Mouse (Mus musculus): Measurements from ENCODE around the gene 1700056E22Rik.
A peak's percentile ranks its signal among the peaks of the same experiment; 100 is the strongest.

The 1700056E22Rik gene

DNA sequence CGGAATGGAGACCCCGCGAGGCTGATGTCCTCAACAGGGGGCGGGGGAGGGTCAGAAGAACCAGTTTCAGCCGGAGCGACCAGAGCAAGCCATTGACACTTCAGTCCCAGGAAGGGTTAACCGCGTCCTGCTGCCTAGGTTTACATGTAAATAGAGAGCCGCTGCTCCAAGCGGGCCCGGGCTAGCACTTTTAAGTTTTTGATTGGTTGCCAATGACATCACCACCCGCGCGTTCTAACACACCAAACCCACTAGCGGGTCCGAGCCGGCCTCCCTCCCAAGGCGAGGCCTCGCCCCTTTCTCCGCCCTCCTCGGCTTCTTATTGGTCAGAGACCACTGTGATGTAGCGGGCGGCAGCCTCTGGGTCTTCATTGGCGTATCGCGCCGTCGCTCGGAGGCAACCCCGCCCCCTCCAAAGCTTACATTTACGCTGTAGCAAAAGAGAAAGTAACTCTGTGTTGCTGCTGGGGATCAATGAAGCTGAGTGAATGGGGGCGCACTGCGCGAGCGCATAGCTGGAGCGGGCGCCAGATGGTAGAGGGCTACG lies at the start of gene 1700056E22Rik:
1700056E22Rik (minus strand) TSS at position 291 of the 547 bp plus-strand sequence.
- DNase-seq (ENCODE audit: low read depth, low spot score), result peak; percentile 100

DNA sequence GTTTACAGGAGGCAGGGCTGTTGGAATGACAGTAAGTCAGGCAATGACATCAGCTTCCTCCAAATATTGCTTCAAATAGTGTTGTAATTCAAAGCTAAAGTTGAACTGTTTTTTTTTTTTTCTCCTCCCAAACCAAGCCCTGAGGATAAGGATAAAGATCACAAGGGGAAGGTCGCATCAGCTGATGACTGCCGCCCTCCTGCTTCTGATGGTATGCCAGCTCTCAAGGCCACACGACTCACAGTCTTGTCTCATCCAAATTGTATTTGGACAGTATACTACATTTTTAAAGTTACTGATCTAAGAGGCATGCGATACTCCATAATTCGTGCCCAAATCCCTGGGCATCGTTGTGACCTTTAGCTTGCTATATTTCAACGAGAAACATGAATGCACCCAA lies 49.1 kb upstream of the 1700056E22Rik start:
- no peak for DNase-seq (ENCODE audit: low read depth, low spot score)

DNA sequence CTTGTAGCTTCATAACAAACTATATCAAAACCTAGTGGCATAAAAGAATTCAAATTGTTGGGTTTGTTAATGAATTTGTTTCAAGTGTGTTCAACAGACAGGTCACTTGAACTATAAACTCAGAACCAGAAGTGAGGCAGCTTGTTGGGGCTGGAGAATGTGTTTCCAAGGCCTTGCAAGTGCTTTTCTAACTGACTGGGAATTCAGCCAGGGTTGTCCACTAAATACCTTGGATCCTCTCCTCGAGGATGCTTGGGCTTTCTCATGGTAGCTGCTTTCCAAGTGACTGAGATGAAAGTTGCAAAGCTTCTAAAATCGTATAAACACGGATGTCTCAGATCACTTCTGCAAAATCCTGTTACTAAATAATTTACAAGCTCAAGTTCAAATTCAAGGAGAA lies 48.6 kb upstream of the 1700056E22Rik start:
- DNase-seq (ENCODE audit: low read depth, low spot score), result no peak

DNA sequence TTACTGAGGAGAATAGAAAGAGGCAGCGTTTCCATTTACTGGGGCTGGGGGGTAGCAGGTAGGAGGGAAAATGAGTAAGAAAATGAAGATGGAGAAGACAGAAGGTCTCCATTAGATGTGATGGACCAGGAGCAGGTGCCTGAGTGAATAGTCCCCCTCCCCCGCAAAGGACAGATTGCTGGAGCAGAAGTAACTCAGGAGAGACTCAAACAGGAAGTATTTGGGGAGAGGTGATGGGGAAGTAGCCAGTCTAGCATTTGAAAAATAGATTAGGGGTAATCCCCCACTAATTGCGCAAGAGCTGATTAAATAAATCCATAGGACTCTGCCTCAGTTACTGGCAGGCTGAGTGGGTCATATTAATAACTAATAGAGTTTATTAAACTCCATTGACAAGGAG lies 45.2 kb upstream of the 1700056E22Rik start:
- peak; percentile 54 for DNase-seq (ENCODE audit: low read depth, low spot score)

DNA sequence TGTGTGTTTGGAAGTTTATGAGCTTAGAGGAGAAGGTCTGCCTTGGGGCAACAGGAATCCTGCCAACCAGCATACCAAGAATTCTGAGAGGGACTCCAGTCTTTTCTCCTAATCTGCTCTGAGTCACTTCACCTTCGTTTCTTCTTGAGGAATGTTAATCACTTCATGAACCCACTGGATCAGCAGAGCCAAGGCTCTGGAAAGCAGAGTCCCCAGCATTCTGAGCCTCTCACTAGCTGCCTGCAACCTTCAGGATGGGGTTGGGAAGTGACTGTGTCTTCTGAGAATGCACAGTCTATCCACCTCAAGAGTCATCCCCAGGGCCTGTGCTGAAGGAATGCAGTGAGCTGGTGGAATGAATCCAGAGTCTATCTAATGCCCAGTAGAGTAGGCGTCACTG lies 42.7 kb upstream of the 1700056E22Rik start:
- DNase-seq (ENCODE audit: low read depth, low spot score), result no peak

DNA sequence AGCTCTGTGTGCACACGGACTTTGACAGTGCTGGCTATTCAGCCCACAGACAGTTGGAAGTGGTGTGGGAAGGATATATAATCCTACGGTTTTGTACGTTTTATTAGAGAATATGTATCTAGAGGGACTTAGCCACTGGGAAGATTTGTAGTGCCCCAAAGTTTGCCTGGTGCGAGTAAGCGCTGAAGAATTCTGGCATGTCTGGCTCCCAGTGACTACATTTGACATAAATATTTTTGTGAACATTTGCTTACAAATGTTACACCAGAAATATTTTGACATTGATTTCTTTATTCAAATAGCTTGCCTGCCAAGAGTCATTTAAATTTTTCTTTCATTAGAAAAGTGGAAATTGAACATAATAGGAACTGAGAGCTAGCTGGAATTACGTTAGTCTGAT lies 42.0 kb upstream of the 1700056E22Rik start:
- DNase-seq (ENCODE audit: low read depth, low spot score), result no peak

DNA sequence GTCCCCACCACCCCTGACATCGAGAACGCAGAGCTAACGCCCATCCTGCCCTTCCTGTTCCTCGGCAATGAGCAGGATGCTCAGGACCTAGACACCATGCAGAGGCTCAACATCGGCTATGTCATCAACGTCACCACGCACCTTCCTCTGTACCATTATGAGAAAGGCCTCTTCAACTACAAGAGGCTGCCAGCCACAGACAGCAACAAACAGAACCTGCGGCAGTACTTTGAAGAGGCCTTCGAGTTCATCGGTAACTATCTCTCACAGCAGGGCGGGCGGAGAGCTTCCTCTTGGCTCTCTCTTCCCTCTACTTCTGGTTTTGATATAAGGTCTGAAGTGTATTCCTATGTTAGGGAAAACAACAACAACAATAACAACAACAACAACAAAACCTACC lies 34.9 kb upstream of the 1700056E22Rik start:
- DNase-seq (ENCODE audit: low read depth, low spot score), result no peak

DNA sequence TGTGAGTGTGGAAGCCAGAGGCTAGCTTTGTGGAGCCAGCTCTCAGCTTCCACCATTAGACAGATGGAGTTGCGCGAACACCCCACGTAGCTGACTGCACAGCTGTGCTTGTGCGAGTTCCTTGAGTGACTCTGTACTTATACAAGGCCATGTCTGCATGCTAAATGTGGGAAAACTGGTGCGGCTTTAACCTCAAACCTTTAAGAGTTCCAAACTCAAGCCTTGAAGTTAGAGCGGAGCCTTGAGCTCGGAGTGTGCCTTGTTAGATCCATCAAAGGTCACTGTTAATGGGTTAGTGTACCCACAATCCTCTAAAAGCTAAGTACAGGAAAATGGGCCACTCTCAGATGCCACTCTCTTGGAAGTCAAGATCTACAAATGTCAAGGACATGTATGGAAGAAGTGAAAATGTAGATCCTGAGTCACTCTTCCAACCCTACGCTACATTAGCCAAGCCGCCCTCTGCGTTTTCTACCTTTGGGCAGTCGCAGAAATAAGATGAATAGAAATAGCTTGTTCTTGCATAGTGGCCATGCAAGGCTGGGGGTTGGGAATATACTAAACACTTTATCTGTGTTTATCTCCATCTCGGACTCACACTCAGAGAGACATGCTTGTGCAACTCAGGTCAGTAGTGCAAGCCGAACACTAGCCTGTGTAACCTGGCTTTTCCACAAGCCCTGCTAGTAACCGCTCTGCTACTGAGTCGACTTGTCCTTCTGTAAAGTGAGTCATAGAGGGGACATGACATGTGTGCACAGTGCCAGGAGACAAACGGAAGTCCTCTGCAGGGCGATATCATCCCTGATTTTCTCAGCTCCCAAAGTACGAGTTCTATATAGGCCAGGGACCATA lies 33.8 kb upstream of the 1700056E22Rik start:
- DNase-seq (ENCODE audit: low read depth, low spot score), result no peak

DNA sequence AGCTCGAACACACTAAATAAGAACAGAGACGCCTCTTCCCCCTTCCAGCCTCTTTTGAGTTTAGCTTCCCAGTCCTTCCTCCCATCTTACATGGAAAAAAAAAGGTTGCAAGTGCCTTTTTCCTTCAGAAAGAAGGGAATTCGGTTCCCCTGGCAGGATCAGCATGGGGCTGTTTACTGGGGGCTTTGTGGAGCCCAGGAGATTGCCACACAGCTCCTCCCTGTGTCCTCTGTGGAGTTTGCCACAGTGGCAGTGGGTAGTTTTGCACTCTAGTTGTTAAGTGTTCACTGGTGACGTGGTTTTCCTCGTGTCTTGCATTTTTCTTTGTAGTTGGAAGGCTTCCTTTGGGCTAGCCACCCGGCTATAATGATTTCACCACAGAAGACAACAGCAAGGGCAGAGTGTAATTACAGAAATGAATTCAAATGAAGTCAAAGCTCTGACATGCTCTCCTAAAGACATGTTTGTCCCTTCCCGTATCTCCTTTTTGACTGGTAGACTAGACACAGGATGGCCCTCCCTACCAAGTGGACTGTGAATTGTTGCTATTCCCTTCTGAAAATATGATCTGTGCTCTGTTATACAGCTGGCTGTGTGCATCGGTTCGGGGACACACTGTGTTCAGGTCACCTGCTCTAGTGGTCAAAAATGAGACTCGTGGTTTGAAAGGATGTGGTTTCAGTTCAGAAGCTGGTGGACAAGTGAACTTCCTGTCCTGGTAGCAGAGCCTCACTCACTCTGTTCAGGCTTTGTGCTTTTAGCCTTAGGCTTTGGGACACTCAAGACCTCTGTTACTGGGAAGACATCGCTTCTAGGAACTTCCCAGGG lies 32.6 kb upstream of the 1700056E22Rik start:
- DNase-seq (ENCODE audit: low read depth, low spot score), result peak; percentile 20

DNA sequence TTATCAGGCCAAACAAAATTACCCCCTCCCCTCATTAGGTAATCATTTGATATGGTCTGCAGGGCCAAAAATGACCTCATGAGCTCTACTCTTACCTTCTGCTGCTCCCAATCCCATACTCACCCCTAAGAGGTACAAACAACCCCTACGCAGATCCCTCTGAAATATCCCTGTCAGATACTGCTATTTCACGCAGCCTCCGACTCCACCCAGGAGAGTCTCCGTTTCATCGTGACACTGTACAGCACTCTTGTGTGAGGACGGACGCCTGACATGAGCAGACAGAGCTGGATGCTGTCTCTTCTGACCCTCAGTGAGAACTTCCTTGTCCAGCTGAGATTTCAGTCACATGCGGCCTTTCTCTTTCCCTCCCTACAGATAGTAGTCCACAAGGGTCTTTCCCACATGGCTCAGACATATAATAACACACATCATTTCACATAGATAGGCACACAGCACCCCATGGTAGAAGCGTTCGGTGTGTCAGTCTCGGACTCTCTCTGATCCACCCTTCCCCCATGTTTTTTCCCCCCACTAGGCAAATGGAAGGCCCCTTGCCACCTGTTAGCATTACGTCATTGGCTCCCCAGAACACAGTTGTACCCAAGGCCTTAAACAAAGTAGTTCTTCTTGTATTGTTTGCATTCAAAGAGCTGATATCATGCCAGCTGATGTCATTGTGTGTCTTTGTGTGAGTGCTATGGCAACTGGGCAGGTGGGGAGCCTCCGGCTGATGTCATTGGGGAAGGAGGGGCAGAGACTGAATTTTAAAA lies 31.7 kb upstream of the 1700056E22Rik start:
- DNase-seq (ENCODE audit: low read depth, low spot score), result no peak

DNA sequence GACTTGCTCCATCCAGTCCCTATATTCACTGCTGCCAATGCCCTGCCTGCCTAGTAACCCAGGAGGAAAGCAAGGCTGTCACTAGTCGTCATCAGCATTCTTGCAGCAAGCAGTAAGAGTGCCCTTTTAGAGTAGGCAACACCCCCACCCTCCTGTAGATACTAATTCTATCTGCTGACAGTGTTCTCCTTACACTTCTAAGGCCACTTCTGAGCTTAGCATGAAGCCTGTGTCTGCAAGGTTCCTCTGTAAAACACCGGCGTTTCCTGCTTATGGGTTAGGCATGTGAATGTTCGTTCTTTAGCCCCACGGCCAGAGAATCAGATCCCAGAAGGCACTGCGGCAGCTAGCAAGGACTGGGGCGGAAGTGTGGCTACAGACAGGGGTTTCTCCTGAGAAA lies 30.2 kb upstream of the 1700056E22Rik start:
- no peak for DNase-seq (ENCODE audit: low read depth, low spot score)

DNA sequence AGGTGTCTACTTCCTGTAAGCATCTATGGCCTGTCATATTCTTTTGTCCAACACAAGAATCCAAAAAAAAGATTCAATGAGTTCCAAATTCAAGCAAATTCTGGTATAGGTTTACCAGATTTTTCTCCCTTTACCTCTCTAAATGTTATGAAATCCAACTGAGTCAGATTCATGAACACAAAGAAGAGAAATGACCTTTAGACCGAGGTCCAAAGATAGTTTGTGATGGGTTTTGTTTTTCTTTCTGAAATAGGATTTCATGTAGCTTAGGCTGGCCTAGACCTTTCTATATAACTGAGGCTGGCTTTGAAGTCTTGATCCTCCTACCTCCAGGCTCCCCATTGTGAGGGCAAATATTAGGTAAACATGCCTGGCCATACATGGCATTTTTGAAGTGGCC lies 27.8 kb upstream of the 1700056E22Rik start:
- no peak for DNase-seq (ENCODE audit: low read depth, low spot score)

DNA sequence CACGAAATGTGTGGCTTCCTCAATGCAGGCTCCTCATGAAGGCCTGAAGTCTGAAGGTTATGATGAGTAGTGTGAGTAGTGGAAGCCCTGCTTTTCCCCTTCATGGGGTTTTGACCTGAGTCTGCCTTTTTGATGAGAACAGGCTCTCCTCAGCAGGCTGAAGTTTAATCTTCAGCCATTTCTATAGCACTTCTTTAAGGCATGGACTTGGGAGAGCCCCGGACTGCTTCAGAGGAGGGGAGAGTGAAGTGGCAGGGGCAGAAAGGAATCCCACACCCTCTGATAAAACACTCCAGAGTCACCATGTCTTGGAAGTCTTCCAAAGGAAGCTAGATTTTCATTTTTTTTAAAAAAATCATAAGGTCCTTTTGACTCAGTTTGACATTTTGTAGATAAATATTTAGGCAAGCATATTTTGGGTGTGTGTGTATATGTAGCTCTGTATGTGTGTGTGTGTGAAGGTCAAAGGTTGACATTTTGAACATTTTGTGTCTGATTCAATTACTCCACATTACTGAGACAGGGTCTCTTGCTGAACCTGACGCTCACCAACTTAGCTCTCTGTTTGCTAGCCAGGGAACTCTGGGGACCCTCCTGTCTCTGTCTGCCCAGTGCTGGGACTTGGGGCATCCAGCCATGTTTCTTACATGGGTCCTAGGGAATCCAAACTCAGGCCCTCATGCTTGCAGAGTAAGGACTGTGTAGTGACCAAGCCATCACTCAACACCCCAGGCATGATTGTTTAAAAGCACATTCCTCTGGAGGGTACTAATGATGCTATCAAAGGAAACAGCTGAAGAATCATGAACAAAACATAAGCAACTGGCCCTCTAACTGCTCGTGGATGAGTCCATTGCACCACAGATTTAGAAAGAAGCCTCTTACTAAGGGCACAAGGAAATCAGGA lies 27.0 kb upstream of the 1700056E22Rik start:
- DNase-seq (ENCODE audit: low read depth, low spot score), result no peak

DNA sequence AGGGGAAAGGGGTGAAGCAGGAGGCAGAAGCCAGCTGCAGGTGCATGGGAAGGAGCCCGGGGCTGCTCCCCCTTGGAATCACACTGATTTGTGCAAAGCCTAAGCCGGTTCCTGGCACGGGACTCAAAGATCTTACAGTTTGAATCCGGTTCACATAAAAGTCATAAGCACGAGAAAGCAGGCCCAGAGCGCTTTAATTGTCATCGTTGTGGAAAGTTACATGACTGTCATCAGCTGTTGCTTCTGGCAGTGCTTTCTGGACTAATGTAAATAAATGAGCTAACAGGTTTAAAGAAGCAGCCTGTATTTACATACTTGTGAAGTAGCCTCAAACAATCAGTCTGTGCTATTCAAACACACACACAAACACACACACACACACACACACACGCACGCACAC lies 26.3 kb upstream of the 1700056E22Rik start:
- no peak for DNase-seq (ENCODE audit: low read depth, low spot score)

DNA sequence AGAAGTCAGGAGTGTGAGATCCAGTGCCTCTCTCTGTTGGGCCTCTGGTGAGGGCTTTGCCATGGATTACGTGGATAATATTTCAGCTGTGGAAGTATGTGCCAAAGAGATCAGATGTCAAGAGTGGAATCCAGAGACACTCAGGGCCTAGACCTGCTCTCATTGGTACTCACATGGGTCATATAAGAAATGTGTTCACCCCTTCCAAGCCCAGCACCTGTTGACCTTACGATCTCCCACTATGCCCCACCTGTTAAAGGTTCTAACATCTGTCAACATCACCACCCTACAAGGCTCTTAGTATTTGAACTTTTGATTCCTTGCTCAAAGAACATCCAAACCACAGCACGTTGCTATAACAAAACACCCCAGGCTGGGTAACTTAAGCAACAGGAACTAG lies 25.7 kb upstream of the 1700056E22Rik start:
- no peak for DNase-seq (ENCODE audit: low read depth, low spot score)

DNA sequence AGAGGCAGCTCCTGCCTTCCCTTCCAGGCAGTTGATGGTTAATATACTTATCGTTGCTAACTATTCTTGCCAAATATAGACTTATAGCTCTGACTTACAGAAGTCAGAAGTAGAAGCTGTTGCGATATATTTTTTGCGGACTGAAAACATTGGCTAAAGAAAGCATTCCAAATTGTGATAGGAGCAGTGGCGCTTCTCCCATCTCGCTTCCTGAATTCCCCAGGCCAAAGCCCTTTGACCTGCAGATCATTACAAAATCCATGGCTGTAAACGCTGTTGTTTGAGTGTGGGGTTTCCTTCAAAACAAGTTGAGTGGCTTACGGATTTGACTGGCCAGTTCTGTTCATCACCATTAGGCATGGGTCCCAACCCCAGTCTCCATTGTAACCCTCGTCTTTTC lies 24.1 kb upstream of the 1700056E22Rik start:
- DNase-seq (ENCODE audit: low read depth, low spot score), result no peak

DNA sequence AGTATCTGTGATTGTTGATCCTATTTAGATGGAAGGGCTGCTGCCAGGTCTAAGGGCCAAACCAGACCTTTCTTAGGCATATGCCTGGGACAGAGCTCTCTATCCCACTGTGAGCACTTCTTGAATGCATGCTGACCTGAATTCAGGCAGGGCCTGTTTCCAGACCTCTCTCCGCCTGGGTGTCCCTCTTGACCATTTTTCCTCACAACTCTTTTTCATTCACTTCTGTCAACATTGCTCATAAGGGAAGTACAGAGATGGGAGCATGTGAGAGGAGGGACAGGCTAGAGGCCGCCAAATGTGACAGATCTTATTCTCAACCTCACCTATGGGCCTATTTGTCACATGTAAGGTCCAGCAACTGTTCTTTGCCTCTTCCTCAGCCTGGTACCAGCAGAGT lies 20.1 kb upstream of the 1700056E22Rik start:
- DNase-seq (ENCODE audit: low read depth, low spot score), result no peak

DNA sequence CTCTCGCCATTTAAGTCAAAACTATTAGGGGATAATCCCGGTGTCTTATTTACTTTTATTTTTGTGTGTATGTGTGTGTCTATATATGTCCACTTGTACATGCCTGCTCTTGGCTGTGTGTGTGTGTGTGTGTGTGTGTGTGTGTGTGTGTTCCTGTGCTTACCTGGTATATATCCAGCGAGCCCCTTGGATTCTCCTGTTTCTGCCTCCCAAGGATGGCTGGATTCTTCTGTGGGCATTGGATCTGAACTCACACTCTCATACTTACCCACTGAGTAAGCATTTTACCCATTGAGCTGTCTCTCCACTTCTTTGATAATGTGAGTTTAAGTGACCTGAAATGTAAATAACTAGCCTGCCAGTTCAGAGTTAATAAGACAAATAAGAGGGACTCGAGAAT lies 19.6 kb upstream of the 1700056E22Rik start:
- DNase-seq (ENCODE audit: low read depth, low spot score), result no peak

DNA sequence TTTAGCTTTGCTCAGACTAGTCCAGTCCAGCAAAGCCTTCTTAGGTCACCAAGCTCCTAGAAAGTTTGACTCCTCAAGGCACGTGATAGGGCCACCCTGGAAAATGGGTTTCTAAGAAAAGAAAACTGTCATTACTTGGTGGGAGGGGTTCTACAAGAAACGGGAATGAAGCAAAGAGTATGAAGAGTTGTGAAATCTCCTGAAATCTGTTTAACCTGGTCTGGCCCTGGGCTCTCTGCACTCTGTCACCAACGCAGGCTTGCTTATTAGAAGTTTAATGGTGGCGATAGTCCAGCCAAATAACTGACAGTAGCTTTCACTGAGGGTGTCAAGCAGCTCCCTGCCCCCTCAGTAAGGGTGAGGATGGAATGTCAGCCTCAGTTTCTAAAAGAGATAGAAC lies 19.0 kb upstream of the 1700056E22Rik start:
- no peak for DNase-seq (ENCODE audit: low read depth, low spot score)

DNA sequence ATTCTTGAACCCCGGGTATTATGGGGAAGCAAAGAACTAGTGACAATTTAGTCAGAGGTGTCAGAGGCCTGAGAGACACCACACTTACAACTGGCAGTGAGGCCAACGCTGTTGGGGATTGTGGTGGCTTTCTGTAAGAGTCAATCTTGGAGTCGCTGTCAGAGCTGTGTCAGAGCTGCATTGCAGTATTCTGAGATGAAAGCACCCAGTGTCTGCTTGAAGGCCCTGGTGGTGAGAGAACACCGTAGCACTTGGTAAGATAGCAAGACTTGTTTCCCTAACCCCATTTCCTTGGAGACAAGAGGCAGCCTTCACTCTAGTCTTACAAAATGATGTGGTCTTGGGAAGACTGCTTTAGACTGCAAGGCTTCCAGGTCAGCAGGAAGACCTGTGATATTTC lies 18.2 kb upstream of the 1700056E22Rik start:
- DNase-seq (ENCODE audit: low read depth, low spot score), result no peak

DNA sequence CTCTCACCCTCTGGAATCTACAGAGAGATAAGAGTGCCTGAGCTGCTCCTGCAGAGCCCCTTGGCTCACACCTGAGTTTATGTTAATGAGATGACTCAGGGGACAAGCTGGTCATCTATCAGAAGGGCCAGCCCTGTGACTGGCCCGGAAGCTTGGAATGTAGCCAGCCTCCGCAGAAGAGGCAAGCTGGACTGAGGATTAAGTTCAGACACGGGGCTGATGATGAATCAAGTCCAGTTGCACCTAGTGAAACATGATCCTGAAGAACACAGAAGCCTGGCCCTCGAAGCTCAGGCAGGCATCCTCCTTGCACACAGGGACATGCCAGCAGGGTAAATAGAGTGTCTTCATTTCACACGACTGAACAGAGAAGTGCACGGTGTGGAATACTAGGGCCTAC lies 17.7 kb upstream of the 1700056E22Rik start:
- DNase-seq (ENCODE audit: low read depth, low spot score), result no peak
